Mouse (Mus musculus) left cerebral cortex, adult 2 months (tissue): ENCODE measurements at regions not wholly inside any gene's neighbourhood (a gene's known extent, or its start where the extent isn't known, plus 50 kb on each side); places are given as distances from the start of the nearest gene placed in this dataset.

Source experiments
- DNase-seq, 2 experiments: peaks; one replicate each; pipeline ENCODE4 v3.0.0; 2021 to 2022; ENCODE audit warnings: low spot score in 2 of 2, mixed read lengths in 1 of 2; ENCODE audit errors: extremely low spot score in 1 of 2
- H3K27ac ChIP-seq: fragments of 200-600 bp; 2 replicates; pipeline ENCODE4 v1.8.1; 2022
- H3K4me3 ChIP-seq: fragments of 200-600 bp; 2 replicates; pipeline ENCODE4 v1.8.1; 2022
- CTCF ChIP-seq: fragments of 200-600 bp; IDR thresholded peaks from 2 replicates; pipeline ENCODE4 v1.8.1; 2022; ENCODE audit warnings: antibody characterized with exemption, mild to moderate bottlenecking, moderate library complexity
- intact Hi-C: fragments of 180-260 bp; cut with DNase I; formaldehyde crosslinking; loops from one replicate; pipeline ENCODE4 v1.15.1; 2025

DNA sequence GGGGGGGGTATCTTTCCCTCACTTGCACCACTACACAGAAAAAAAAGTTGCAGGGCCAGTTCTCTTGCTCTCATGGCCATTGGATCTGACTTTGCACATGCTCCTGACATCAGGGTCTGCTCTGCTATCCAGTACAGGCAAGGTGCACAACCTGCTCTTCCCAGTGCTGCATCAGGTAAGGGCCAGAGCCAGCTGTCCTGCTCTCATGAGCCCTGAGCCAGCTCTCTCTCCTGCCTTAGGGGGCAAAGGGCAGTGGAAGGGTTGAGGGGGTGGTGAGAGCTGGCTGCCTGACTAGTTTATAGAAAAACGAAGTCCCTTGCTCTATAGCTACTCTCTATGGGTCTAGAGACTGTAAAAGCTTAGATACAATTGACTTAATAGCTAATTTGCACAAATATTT lies 927.6 kb downstream of the Rab28 start:
- H3K27ac ChIP-seq: no peak overlapping the region

DNA sequence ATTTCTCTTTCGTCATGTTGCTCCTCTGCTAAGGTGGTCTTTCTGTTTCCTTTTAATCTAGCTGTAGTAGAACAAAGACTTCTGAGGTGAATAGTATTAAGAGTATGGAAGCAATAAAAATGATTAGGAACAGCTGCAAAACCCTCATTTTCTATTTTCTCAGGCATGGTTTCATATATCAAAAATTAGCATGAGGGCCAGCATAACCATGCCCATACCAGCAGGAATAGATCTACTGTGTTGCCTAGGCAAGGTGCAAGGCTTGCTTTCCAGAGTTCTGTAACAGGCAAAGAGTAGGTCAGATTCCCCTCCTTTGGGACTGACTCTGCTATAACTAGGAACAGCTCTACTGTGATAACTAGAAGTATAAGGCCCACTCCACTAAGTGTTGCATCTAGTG lies 928.1 kb downstream of the Rab28 start:
- H3K4me3 ChIP-seq: no peak overlapping the region
- DNase-seq: no peak
- TF ChIP-seq CTCF: no peak
- no peak overlapping the region for H3K27ac ChIP-seq
- intact Hi-C loops: no loop called here

More for the DNA sequence above, 927.6 kb downstream of the Rab28 start:
- H3K4me3 ChIP-seq: no peak overlapping the region
- DNase-seq: no peak
- TF ChIP-seq CTCF: no peak
- intact Hi-C loops: no loop called here

DNA sequence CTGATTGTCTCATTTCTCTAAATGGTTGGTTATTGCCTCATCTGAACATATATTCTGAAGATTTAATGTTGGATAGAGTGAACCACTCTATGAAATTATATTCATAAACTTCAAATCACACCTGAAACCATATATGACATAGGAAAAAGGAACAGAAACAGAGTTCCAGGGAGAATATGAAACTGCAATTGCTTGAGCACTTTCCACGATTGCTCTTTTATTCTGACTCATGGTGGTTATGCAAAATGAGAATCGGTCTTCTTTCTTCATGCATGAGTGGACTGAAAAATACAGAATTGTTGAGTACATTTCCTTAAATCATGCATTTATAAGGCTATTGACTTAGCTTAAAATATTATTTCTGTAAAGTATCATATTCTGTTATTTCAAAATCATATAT lies 932.1 kb downstream of the Rab28 start:
- intact Hi-C loops: no loop called here
- no peak for TF ChIP-seq CTCF
- Histone ChIP-seq H3K4me3 (no peak overlapping the region), H3K27ac (no peak overlapping the region)
- no peak for DNase-seq

- no peak for TF ChIP-seq CTCF
- H3K27ac ChIP-seq: no peak overlapping the region
- H3K4me3 ChIP-seq: no peak overlapping the region
- DNase-seq: no peak
- intact Hi-C loops: no loop called here
These were observed 947.7 kb downstream of the Rab28 start for GRCm38 (mm10) chr5:40760224-40760623.

DNA sequence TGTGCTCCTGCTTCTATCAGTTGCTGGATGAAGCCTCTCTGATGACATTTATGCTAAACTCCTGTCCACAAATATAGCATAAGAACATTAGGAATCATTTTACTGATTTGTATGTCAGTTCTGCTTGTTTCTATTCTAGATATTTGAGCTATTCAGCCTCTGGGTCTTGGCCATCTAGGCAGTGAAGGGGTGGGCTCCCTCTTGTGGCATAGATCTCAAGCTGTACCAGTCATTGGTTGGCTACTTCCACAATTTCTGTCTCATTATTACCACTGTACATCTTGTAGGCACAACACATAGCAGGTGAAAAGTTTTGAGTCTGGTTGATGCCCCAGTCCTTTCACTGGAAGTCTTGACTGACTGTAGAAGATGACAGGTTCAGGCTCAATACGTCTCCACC lies 957.9 kb downstream of the Rab28 start:
- peak; percentile 22 for TF ChIP-seq CTCF
- no peak for DNase-seq
- intact Hi-C loops: no loop called here
- Histone ChIP-seq H3K4me3 (no peak overlapping the region), H3K27ac (no peak overlapping the region)

GRCm38 (mm10) chr5:40735660-40736059 lies 972.3 kb downstream of the Rab28 start:
- TF ChIP-seq CTCF: no peak
- Histone ChIP-seq H3K27ac (no peak overlapping the region), H3K4me3 (no peak overlapping the region)
- intact Hi-C loops: loop anchor here (10.0 kb wide), 1 partner anchor 189 kb away; no protein-coding TSS in a partner anchor
- DNase-seq: no peak

GRCm38 (mm10) chr5:40733844-40734566 lies 974.0 kb downstream of the Rab28 start:
- intact Hi-C loops: loop anchor here (10.0 kb wide), 1 partner anchor 191 kb away; no protein-coding TSS in a partner anchor
- Histone ChIP-seq H3K4me3 (no peak overlapping the region), H3K27ac (no peak overlapping the region)
- no peak for TF ChIP-seq CTCF
- DNase-seq: no peak

DNA sequence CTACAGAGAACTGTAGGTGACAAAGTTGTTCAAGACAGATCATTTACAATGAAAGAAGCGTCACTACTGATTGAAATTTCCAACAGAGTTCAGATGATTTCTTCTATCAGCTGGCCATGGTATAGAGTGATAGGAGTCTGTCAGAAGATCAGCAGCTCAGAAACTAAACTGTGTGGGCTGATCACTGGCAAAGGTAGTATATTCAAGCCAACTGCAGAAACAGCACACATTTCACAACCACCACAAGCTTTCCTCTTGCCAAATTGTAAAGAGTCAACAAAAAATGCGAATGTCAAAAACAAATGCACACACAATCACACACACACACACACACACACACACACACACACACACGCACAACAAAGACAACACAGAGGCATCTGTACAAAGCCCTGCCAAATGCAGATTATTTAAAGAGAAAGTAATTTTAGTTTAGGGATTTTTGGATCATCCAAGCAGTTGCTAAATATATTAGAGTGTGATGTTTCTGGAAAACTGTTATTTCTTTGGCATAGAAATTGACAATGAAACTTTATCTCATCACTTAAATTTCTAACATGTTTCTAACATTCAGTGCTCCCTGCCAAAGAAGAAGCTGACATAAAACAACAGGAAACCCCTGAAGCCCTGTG lies 959.3 kb upstream of the Hs3st1 start:
- DNase-seq: no peak
- no peak for TF ChIP-seq CTCF
- intact Hi-C loops: loop anchor here (10.0 kb wide), 1 partner anchor 310 kb away; no protein-coding TSS in a partner anchor
- Histone ChIP-seq H3K4me3 (no peak overlapping the region), H3K27ac (no peak overlapping the region)

DNA sequence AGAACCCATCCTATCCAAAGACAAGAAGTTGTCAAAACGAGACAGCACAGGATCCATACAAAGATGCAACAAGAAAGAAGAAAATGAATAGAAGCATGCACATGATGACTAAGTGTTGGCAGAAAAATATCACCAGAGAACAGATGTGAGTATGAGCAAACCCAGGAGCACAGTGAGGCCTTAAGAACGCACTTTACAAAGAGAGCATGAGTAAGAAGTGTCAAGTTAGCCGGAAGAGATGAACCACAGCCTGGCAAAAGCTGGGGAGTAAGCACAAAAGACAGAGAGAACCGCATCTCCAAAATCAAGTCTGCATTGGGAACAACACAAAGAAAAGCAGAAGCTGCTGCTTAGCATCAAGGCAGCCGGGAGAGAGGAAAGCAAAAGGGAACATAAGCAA lies 946.4 kb upstream of the Hs3st1 start:
- Histone ChIP-seq H3K4me3 (no peak overlapping the region), H3K27ac (peak overlapping the region; percentile 44)
- peak; percentile 9 to 15 for DNase-seq
- intact Hi-C loops: loop anchor here (5.0 kb wide), 1 partner anchor 226 kb away; no protein-coding TSS in a partner anchor
- TF ChIP-seq CTCF: no peak

GRCm38 (mm10) chr5:40697517-40698298 lies 942.4 kb upstream of the Hs3st1 start:
- intact Hi-C loops: no loop called here
- H3K27ac ChIP-seq: no peak overlapping the region
- no peak overlapping the region for H3K4me3 ChIP-seq
- TF ChIP-seq CTCF: no peak
- DNase-seq: no peak
